ENCODE assay signal across 11 mouse cellular contexts in genomic region chr11:112976914-112977785, GRCm38 (mm10).
A peak's percentile ranks its signal among the peaks of the same experiment; 100 is the strongest.
DNase-seq lines count a peak whose midpoint lies in the region; ATAC-seq and TF ChIP-seq lines count a peak whose summit lies in the region.
"Had no signal": no experiment of that assay in that cellular context is flagged by ENCODE, and none has a peak within 500 bp of the region (broad histone marks: within the 10 kb centered on the region; RNA-seq: fewer than 3 reads in every experiment).

No protein-coding gene starts in this region.

- 5% methylated on average over 12 of the region's 12 CpGs for WGBS in forebrain, embryonic 16.5 days
- 10% methylated on average over 12 of the region's 12 CpGs for WGBS in midbrain, embryonic 11.5 days

- ATAC-seq in forebrain, embryonic 16.5 days: peak; percentile 91
- peak; percentile 86 for ATAC-seq in midbrain, embryonic 11.5 days (ENCODE audit: low FRiP score)

- H3K27me3 ChIP-seq in forebrain, embryonic 16.5 days (replicated peaks; ENCODE audit: control insufficient read depth, insufficient read depth, low read length): no peaks in the 10 kb centered on the region
- H3K27me3 ChIP-seq in midbrain, embryonic 11.5 days (ENCODE audit: control insufficient read depth, insufficient read depth, low read length): no peaks in the 10 kb centered on the region; the same call in 1 of the 2 replicates
- H3K27me3 ChIP-seq: limb, embryonic 15.5 days had no signal

- intact Hi-C loops in gastrocnemius, postnatal 36 days (cut with DNase I): no loop called here
- intact Hi-C loops in gastrocnemius, postnatal 14 days (cut with DNase I; ENCODE audit: low total_unique reads): no loop called here

- peak overlapping the region; percentile 32 for H3K27ac ChIP-seq in cortical plate, adult 2 months (ENCODE audit: insufficient read depth, low read length)
- H3K27ac ChIP-seq in forebrain, embryonic 16.5 days (ENCODE audit: low read length): peak overlapping the region; percentile 79
- peak overlapping the region; percentile 37 for H3K27ac ChIP-seq in midbrain, embryonic 11.5 days (ENCODE audit: low read depth, low read length)
- H3K27ac ChIP-seq: heart, adult 2 months; kidney, postnatal 0 days; limb, embryonic 15.5 days had no signal

- TF ChIP-seq CTCF in cortical plate, adult 2 months (IDR thresholded peaks at IDR 0.05; ENCODE audit: extremely low read depth, insufficient read depth, low read length): no peak

- no peak for TF ChIP-seq POLR2A in cortical plate, adult 2 months (IDR thresholded peaks at IDR 0.05; ENCODE audit: extremely low read depth, insufficient read depth, low read length)

- H3K36me3 ChIP-seq in forebrain, embryonic 16.5 days (ENCODE audit: control insufficient read depth, insufficient read depth): no peaks in the 10 kb centered on the region
- no peaks in the 10 kb centered on the region for H3K36me3 ChIP-seq in midbrain, embryonic 11.5 days (ENCODE audit: control insufficient read depth, insufficient read depth, low read length)
- H3K36me3 ChIP-seq: limb, embryonic 15.5 days had no signal

- no peaks in the 10 kb centered on the region for H3K4me1 ChIP-seq in cortical plate, adult 2 months (ENCODE audit: control insufficient read depth, insufficient read depth, low read length)
- H3K4me1 ChIP-seq in forebrain, embryonic 16.5 days (replicated peaks; ENCODE audit: control insufficient read depth, insufficient read depth, low read length): peaks cover 27% of the 10 kb centered on the region
- H3K4me1 ChIP-seq in midbrain, embryonic 11.5 days (ENCODE audit: control insufficient read depth, insufficient read depth, low read length): peaks cover 22% of the 10 kb centered on the region

- H3K9me3 ChIP-seq in forebrain, embryonic 16.5 days (ENCODE audit: control insufficient read depth, low read length): no peaks in the 10 kb centered on the region
- H3K9me3 ChIP-seq in midbrain, embryonic 11.5 days (ENCODE audit: control insufficient read depth, low read length): no peaks in the 10 kb centered on the region
- H3K9me3 ChIP-seq: limb, embryonic 15.5 days had no signal

- peak overlapping the region; percentile 13; the same call in 1 of the 2 replicates for H3K4me2 ChIP-seq in forebrain, embryonic 16.5 days (ENCODE audit: low read length)
- no peak overlapping the region for H3K4me2 ChIP-seq in midbrain, embryonic 11.5 days
- H3K4me2 ChIP-seq: limb, embryonic 15.5 days had no signal

- H3K9ac ChIP-seq in forebrain, embryonic 16.5 days (replicated peaks; ENCODE audit: low read depth, low read length): no peak overlapping the region
- no peak overlapping the region for H3K9ac ChIP-seq in midbrain, embryonic 11.5 days (ENCODE audit: low read length)
- H3K9ac ChIP-seq: limb, embryonic 15.5 days had no signal

- DNase-seq in brain, adult 2 months (ENCODE audit: low read depth, low spot score): peak; percentile 12
- peak; percentile 90 for DNase-seq in midbrain, embryonic 11.5 days (ENCODE audit: low spot score, missing footprints)
- DNase-seq in gastrocnemius, postnatal 36 days: no peak
- no peak for DNase-seq in gastrocnemius, postnatal 14 days
- no peak for DNase-seq in cerebellum, postnatal 4 days (ENCODE audit: low spot score in 2 of 2)
- DNase-seq: heart, adult 2 months; spleen, adult 18-20 months had no signal

- H3K4me3 ChIP-seq in cortical plate, adult 2 months (ENCODE audit: insufficient read depth, low read length): no peak overlapping the region
- no peak overlapping the region for H3K4me3 ChIP-seq in forebrain, embryonic 16.5 days (replicated peaks; ENCODE audit: low read length)
- H3K4me3 ChIP-seq in midbrain, embryonic 11.5 days (ENCODE audit: low read depth, low read length): no peak overlapping the region
- H3K4me3 ChIP-seq: heart, adult 2 months; limb, embryonic 15.5 days had no signal

Comparison
In these comparisons a context has a peak if more than half of its experiments do, and no peak if none do; other contexts are left out.
1. DNase-seq: peak in brain, adult 2 months (single experiment) and midbrain, embryonic 11.5 days (single experiment); none in gastrocnemius, postnatal 36 days (0 of 2), gastrocnemius, postnatal 14 days (single experiment) and cerebellum, postnatal 4 days (0 of 2).
2. Peak in every context shown above with its lines, with median percentiles within 50 percentile points of each other: H3K27ac ChIP-seq.